Mouse (Mus musculus) urinary bladder, postnatal 10 days (tissue): ENCODE results near the gene Taok3.
A peak's percentile ranks its signal among the peaks of the same experiment; 100 is the strongest.

Experiments
- DNase-seq: peaks from one replicate; pipeline ENCODE4 v3.0.0; 2022; ENCODE audit warnings: low spot score

Taok3 gene

GRCm38 (mm10) chr5:117119777-117120488 is at the start of gene Taok3:
TSS of gene Taok3 (plus strand) at chr5:117120129.
- peak; percentile 99 for DNase-seq

- DNase-seq, result no peak
Observed at GRCm38 (mm10) chr5:117087718-117088117, 32.2 kb upstream of the Taok3 start.

DNA sequence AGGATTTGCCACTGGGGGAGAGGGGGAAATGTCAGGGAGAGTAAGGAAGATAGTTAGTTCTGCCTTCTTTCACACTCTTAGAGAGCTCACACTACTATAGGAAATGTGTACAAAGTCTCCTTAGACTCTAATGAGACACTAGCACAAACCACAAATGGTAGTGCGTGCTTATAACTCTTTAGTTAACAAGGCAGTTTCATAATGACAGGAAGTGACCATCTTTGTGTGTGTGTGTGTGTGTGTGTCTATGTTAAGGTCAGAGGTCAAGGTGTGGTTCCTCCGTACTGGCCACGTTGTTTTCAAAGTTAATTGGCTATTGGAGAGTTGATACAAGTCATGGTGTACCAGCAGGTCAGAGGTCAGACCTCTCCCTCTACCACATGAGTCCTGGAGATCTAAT is 30.8 kb upstream of the Taok3 start:
- DNase-seq, result no peak

- no peak for DNase-seq
Observed at GRCm38 (mm10) chr5:117089786-117090185, 30.1 kb upstream of the Taok3 start.

DNA sequence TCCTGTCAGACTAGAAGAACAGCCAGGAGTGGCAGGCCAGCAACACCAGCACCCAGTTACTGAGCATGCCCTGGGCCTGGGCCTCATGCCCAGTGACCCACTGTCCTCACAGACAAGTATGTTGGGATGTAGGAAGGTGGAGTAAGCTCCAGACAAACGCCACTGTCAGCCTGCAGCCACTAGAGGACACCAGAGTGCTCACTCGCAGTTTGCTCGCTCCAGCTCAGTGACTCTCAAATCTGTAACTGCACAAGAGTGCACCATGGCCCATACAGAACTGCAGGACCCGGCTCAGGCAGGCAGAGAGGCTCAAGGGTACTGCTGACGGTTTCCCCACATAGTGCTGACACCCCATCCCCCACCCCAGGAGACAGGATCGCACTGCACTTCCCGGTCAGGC is 25.5 kb upstream of the Taok3 start:
- DNase-seq, result no peak

- DNase-seq, result no peak
Observed at GRCm38 (mm10) chr5:117096716-117097115, 23.2 kb upstream of the Taok3 start.

GRCm38 (mm10) chr5:117099008-117099407 is 20.9 kb upstream of the Taok3 start:
- no peak for DNase-seq

- no peak for DNase-seq
Observed at GRCm38 (mm10) chr5:117099742-117100141, 20.2 kb upstream of the Taok3 start.

DNA sequence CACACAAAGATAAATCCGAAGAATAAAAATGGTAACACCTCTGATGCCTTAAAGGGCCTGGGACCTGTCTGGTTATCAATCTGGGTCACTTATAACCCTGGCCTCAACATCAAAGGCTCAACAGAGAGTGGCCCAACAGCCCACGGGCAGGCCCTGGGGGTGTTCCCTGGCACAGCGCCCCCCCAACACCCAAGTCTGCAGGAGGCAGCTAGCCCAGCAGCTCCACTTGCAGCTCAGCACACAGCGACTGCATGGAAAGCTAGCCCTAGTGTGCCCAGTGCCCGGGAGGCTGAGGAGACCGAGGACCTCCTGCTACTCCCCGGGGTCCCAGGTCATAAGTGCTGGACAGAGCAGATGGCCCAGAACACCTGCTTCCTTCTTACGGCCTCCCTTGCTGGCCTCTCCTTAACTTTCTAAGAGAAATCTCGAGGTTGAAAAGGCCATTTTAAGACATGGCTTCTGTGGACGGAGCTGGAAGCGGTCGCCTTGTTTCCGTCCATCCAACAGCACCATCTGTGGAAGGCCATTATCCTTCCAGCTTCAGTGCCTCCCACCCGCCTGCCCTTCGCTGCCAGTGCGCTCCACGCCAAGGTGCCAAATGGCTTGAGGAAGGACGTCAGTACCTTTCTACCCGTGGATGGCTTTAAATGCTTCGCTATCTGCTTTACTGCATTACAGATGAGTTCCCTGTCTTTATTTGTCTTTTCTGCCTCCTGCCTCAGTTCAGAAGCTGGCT is 16.6 kb upstream of the Taok3 start:
- no peak for DNase-seq

- DNase-seq, result no peak
Observed at GRCm38 (mm10) chr5:117104329-117104728, 15.6 kb upstream of the Taok3 start.

- no peak for DNase-seq
Observed at GRCm38 (mm10) chr5:117105761-117106160, 14.2 kb upstream of the Taok3 start.

DNA sequence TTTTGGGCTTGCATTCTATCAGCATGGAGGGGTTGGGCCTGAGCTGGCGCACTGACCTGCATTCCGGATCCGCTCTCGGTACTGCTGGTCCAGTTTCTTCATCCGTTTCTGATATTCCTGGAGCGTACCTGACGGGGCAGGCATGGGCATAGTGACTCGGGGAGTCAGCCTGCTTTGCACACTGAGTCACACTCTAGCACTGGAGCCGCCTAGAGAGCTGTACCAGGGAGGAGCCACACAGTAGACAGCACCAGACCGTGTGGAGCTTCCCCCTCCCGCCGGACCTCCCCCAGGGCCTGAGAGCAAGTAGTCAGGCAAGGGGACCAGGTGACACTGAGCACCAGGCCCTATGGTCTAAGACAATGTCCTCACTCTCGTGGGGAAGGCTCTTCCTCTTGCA is 11.6 kb upstream of the Taok3 start:
- DNase-seq, result no peak

GRCm38 (mm10) chr5:117108731-117109130 is 11.2 kb upstream of the Taok3 start:
- DNase-seq, result no peak

- no peak for DNase-seq
Observed at GRCm38 (mm10) chr5:117109522-117109921, 10.4 kb upstream of the Taok3 start.

GRCm38 (mm10) chr5:117111064-117111773 is 8.7 kb upstream of the Taok3 start:
- DNase-seq, result no peak

GRCm38 (mm10) chr5:117111774-117112112 is 8.2 kb upstream of the Taok3 start:
- no peak for DNase-seq

- DNase-seq, result no peak
Observed at GRCm38 (mm10) chr5:117113330-117113729, 6.6 kb upstream of the Taok3 start.

DNA sequence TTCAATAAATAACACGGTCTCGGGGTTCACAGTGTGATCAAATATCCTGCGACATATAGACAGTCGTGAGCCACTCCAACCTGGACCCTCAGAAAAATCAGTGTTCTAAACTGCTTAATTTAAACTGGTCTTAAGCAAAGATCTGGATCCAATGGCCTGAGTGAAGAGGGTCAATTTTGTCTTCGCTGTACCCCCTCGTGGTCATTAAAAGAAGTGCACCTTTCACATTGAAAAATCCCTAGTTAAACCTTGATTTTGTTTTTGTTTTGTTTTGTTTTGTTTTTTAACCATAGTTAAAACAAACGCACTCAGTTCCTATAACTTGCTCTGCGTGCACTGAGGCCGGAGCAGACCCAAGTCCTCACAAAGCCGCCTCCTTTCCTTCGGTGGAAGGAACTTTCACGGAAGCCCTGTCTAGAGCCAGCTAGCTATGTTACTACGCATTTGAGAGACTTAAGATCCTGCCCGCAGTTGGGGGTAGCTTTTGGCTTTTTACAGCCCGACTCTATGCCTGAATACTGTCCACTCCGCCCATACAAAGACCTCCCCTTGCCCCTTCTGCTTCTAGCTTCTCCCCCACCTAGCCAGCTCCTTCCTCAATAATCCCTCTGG is 5.2 kb upstream of the Taok3 start:
- DNase-seq, result no peak

GRCm38 (mm10) chr5:117115193-117115767 is 4.6 kb upstream of the Taok3 start:
- DNase-seq, result no peak

DNA sequence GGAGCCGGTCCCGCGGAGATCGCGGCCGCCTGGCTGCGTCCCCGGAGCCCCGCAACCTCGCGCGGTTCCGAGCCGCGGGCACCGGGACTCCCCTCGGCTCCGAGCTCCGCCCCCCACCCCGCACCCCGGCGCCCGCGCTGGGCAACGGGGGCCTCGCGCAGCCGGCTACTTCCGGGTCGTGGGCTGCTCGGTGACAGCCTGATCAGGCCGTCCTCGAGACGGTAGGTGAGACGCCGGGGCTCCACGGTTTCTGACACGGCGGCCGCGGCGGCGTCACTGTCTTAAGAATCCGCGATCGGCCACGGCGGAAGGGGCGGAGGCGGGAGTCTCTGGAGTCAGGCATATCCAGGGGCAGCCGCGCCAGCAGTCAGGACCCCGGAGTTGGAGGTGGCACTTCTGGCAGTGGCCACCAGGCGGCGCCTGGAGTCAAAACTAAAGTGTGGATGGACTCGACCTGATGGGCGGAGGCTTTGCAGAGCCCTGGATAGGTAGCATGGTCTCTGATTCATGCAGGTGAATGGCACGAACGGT is 4.0 kb upstream of the Taok3 start, which contains the start of gene Suds3:
Gene Suds3, minus strand, starts transcription at position 278 of the 531 bp plus-strand sequence.
- peak; percentile 88 for DNase-seq

GRCm38 (mm10) chr5:117116660-117117059 is 3.3 kb upstream of the Taok3 start:
- no peak for DNase-seq

DNA sequence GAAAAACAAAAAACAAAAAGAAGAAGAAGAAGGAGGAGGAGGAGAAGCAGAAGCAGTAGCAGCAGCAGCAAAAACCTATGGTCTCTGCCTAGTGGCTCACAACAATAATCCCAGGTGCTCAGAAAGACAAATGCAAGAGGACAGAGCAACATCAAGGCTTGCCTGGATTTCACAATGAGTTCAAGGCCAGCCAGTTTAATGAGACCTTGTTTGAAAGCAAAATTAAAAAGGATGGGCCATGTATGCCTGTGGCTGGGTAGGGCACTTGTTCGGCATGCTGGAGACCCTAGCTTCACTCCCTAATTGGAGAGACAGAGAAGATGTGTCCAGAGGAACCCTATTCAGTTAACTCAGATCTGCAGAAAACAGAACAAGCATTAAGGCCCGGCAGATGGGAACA is 2.7 kb upstream of the Taok3 start:
- no peak for DNase-seq
